Mouse (Mus musculus) MN1 (cell line): ENCODE results near the gene Ccdc9b.

Experiments used
- DNase-seq: peaks from one replicate; pipeline ENCODE4 v3.0.0-alpha.2; 2016; ENCODE audit warnings: low spot score

Ccdc9b gene

GRCm38 (mm10) chr2:118761906-118762783 lies at the start of gene Ccdc9b:
Gene Ccdc9b (minus strand): TSS chr2:118762661.
- DNase-seq, result peak; percentile 87

- no peak for DNase-seq
Observed at GRCm38 (mm10) chr2:118810861-118811260, 48.4 kb upstream of the Ccdc9b start.

- peak; percentile 77 for DNase-seq
Observed at GRCm38 (mm10) chr2:118806860-118807259, 44.4 kb upstream of the Ccdc9b start.

GRCm38 (mm10) chr2:118805756-118806155 lies 43.3 kb upstream of the Ccdc9b start:
- DNase-seq, result no peak

GRCm38 (mm10) chr2:118805137-118805536 lies 42.7 kb upstream of the Ccdc9b start:
- no peak for DNase-seq

- DNase-seq, result no peak
Observed at GRCm38 (mm10) chr2:118804474-118804873, 42.0 kb upstream of the Ccdc9b start.

GRCm38 (mm10) chr2:118802542-118803118 lies 40.2 kb upstream of the Ccdc9b start:
- DNase-seq, result no peak

- DNase-seq, result no peak
Observed at GRCm38 (mm10) chr2:118793636-118794035, 31.2 kb upstream of the Ccdc9b start.

GRCm38 (mm10) chr2:118792259-118792613 lies 29.8 kb upstream of the Ccdc9b start:
- DNase-seq, result no peak

GRCm38 (mm10) chr2:118791591-118792258 lies 29.3 kb upstream of the Ccdc9b start:
- DNase-seq, result no peak

- DNase-seq, result peak; percentile 90
Observed at GRCm38 (mm10) chr2:118790551-118791525, 28.4 kb upstream of the Ccdc9b start.

- no peak for DNase-seq
Observed at GRCm38 (mm10) chr2:118790221-118790550, 27.7 kb upstream of the Ccdc9b start.

GRCm38 (mm10) chr2:118789501-118789900 lies 27.0 kb upstream of the Ccdc9b start:
- DNase-seq, result no peak

- no peak for DNase-seq
Observed at GRCm38 (mm10) chr2:118786525-118786924, 24.1 kb upstream of the Ccdc9b start.

GRCm38 (mm10) chr2:118783663-118784062 lies 21.2 kb upstream of the Ccdc9b start:
- DNase-seq, result no peak

GRCm38 (mm10) chr2:118783093-118783492 lies 20.6 kb upstream of the Ccdc9b start:
- peak; percentile 53 for DNase-seq

- DNase-seq, result peak; percentile 44
Observed at GRCm38 (mm10) chr2:118782303-118782702, 19.8 kb upstream of the Ccdc9b start.

- peak; percentile 65 for DNase-seq
Observed at GRCm38 (mm10) chr2:118781115-118781514, 18.7 kb upstream of the Ccdc9b start.

GRCm38 (mm10) chr2:118779504-118780480 lies 17.3 kb upstream of the Ccdc9b start, which contains the start of gene Disp2:
Gene Disp2 (plus strand): TSS chr2:118779719.
- DNase-seq, result peak; percentile 95

- DNase-seq, result peak; percentile 79
Observed at GRCm38 (mm10) chr2:118779065-118779464, 16.6 kb upstream of the Ccdc9b start.

- no peak for DNase-seq
Observed at GRCm38 (mm10) chr2:118778418-118778817, 16.0 kb upstream of the Ccdc9b start.
